Mouse (Mus musculus): ENCODE data around the gene Tspan14.

GRCm38 (mm10) chr14:40965507-40966356, 875 bp downstream of the Tspan14 start:
- no peak for TF ChIP-seq CTCF (IDR thresholded peaks at IDR 0.05; ENCODE audit: insufficient read depth, low read length)
- no peak for TF ChIP-seq POLR2A (IDR thresholded peaks at IDR 0.05; ENCODE audit: borderline replicate concordance, extremely low read depth, low read depth, low read length)

Data from lung, adult 2 months (tissue).